Mouse (Mus musculus) thymus, adult 2 months (tissue): ENCODE measurements around the gene Usp12. TPM values are rescaled to one million over a fixed set of nuclear protein-coding genes. Genes with fewer than 3 reads are reported as not detected.
A peak's percentile ranks its signal among the peaks of the same experiment; 100 is the strongest.

Source experiments
- DNase-seq: peaks from one replicate; pipeline ENCODE4 v3.0.0; 2021
- H3K27ac ChIP-seq: fragments of 200-500 bp; 2 replicates; pipeline ENCODE4 v1.5.1; 2012; ENCODE audit warnings: low read length, control low read depth; ENCODE audit not compliant: control insufficient read depth, insufficient read depth
- H3K27me3 ChIP-seq: fragments of 200-500 bp; 2 replicates; pipeline ENCODE4 v1.6.1; 2012; ENCODE audit warnings: mild to moderate bottlenecking, low read length, moderate library complexity, mixed read lengths; ENCODE audit not compliant: control insufficient read depth, insufficient read depth
- H3K36me3 ChIP-seq: fragments of 200-500 bp; 2 replicates; pipeline ENCODE4 v1.6.1; 2012; ENCODE audit warnings: mild to moderate bottlenecking, low read length, moderate library complexity; ENCODE audit not compliant: control insufficient read depth, insufficient read depth
- H3K4me1 ChIP-seq: fragments of 200-500 bp; replicated peaks from 2 replicates; pipeline ENCODE4 v1.6.1; 2012; ENCODE audit warnings: low read length; ENCODE audit not compliant: control insufficient read depth, insufficient read depth
- H3K4me3 ChIP-seq: fragments of 200-500 bp; 2 replicates; pipeline ENCODE4 v1.5.1; 2012; ENCODE audit warnings: mild to moderate bottlenecking, low read length, control low read depth, moderate library complexity; ENCODE audit not compliant: control insufficient read depth, insufficient read depth
- CTCF ChIP-seq: fragments of 200-500 bp; IDR thresholded peaks from 2 replicates; pipeline ENCODE4 v1.5.1; 2012; ENCODE audit warnings: mild to moderate bottlenecking, control low read depth, low read length, moderate library complexity, borderline replicate concordance; ENCODE audit not compliant: control insufficient read depth, poor library complexity, insufficient read depth; ENCODE audit errors: extremely low read depth
- POLR2A ChIP-seq: fragments of 200-500 bp; IDR thresholded peaks from 2 replicates; pipeline ENCODE4 v1.6.1; 2012; ENCODE audit warnings: mild to moderate bottlenecking, low read length, control low read depth, moderate library complexity; ENCODE audit not compliant: control insufficient read depth, poor library complexity, insufficient read depth; ENCODE audit errors: extremely low read depth
- WGBS: fragments of 180-500 bp; shearing (Covaris S2); methylation state at CpG from one replicate; pipeline ENCODE4 v1.1.7; 2018; 5-methylcytosine and 5-hydroxymethylcytosine counted together
- polyA plus RNA-seq: library from polyadenylated mRNA; depleted of rRNA; stranded (reverse); fragments of >200 nt; gene quantifications from 2 replicates; pipeline ENCODE4 v1.2.3, GENCODE M21; 2012

Gene Usp12
- polyA plus RNA-seq, 1 experiment: 13.1 TPM

GRCm38 (mm10) chr5:146793630-146794083 is 1.1 kb downstream of the Usp12 start:
- no peaks in the 10 kb centered on the region for H3K27me3 ChIP-seq

GRCm38 (mm10) chr5:146792140-146792791 is 2.5 kb downstream of the Usp12 start:
- H3K4me1 ChIP-seq: peaks cover 20% of the 10 kb centered on the region
- no peak for DNase-seq
- H3K27me3 ChIP-seq: no peaks in the 10 kb centered on the region
- no peak overlapping the region for H3K27ac ChIP-seq
- H3K4me3 ChIP-seq: no peak overlapping the region
- TF ChIP-seq POLR2A (no peak), CTCF (no peak)
- 76% methylated on average over 7 of the region's 7 CpGs for WGBS
- no peaks in the 10 kb centered on the region for H3K36me3 ChIP-seq

More at GRCm38 (mm10) chr5:146793630-146794083, 1.1 kb downstream of the Usp12 start:
- Histone ChIP-seq H3K27ac (peak overlapping the region; percentile 4; the same call in 1 of the 2 replicates), H3K4me3 (peak overlapping the region; percentile 91), H3K4me1 (peaks cover 20% of the 10 kb centered on the region), H3K36me3 (no peaks in the 10 kb centered on the region)
- WGBS: under 1% methylated on average over 18 of the region's 18 CpGs
- TF ChIP-seq POLR2A: no peak
- no peak for TF ChIP-seq CTCF
- no peak for DNase-seq

GRCm38 (mm10) chr5:146790944-146791343 is 3.9 kb downstream of the Usp12 start:
- Histone ChIP-seq H3K27ac (no peak overlapping the region), H3K36me3 (no peaks in the 10 kb centered on the region), H3K4me3 (no peak overlapping the region), H3K27me3 (no peaks in the 10 kb centered on the region), H3K4me1 (peaks cover 20% of the 10 kb centered on the region)
- no peak for DNase-seq
- WGBS: 81% methylated on average over 8 of the region's 8 CpGs
- TF ChIP-seq CTCF (no peak), POLR2A (no peak)

DNA sequence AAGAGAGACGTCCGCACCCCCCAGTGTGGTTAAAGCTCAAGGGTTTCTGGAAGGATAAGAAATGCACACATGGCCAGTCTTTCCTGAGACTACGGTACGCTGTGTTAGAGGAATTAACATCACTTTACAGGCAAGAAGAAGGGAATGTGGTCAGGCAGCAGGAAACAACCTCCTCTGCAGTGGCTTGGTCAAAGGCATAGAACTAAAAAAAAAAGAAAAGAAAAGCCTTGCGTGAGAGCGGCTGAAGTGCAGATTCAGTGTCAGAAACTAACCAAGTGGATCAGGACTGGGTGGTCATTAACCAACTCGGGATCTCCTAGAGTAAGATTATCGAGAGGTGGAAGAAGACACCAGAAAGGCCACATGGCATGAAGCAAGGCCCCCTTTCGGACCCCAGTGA is 5.4 kb downstream of the Usp12 start:
- TF ChIP-seq CTCF (no peak), POLR2A (no peak)
- H3K27me3 ChIP-seq: no peaks in the 10 kb centered on the region
- DNase-seq: no peak
- no peak overlapping the region for H3K4me3 ChIP-seq
- H3K36me3 ChIP-seq: no peaks in the 10 kb centered on the region
- H3K4me1 ChIP-seq: peaks cover 19% of the 10 kb centered on the region
- 32% methylated on average over 9 of the region's 9 CpGs for WGBS
- no peak overlapping the region for H3K27ac ChIP-seq

GRCm38 (mm10) chr5:146786123-146786522 is 8.7 kb downstream of the Usp12 start:
- 84% methylated on average over 8 of the region's 8 CpGs for WGBS
- no peak for TF ChIP-seq POLR2A
- no peak for TF ChIP-seq CTCF
- Histone ChIP-seq H3K36me3 (no peaks in the 10 kb centered on the region), H3K4me1 (peaks cover 28% of the 10 kb centered on the region), H3K27me3 (no peaks in the 10 kb centered on the region), H3K4me3 (no peak overlapping the region), H3K27ac (no peak overlapping the region)
- no peak for DNase-seq

GRCm38 (mm10) chr5:146783891-146784290 is 10.9 kb downstream of the Usp12 start:
- whole genome bisulfite sequencing: 84% methylated on average over 10 of the region's 10 CpGs
- peak overlapping the region; percentile 71; the same call in 1 of the 2 replicates for H3K27ac ChIP-seq
- no peak for TF ChIP-seq CTCF
- TF ChIP-seq POLR2A: no peak

DNA sequence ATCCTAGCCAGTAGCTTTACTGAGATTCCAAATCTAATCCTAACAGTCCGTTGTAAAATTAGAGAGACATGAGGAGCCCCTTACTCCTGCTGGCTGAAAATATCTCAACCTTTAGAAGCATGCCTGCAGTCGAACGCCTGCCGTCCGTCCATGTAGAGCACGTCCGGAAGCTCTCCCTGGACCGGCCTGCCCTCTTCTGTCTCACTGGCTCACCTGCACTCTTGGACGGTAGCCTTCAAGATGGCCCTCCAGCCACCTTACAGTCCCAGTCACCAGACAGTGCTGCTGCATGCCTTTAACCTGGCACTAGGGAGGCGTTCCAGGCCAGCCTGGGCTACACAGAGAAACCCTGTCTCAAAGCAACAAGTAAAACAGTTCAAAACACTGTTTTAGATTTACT is 11.5 kb downstream of the Usp12 start:
- DNase-seq: no peak
- WGBS: 96% methylated on average over 10 of the region's 10 CpGs
- Histone ChIP-seq H3K36me3 (no peaks in the 10 kb centered on the region), H3K4me1 (peaks cover 31% of the 10 kb centered on the region), H3K27ac (peak overlapping the region; percentile 71; the same call in 1 of the 2 replicates), H3K27me3 (no peaks in the 10 kb centered on the region), H3K4me3 (no peak overlapping the region)
- TF ChIP-seq POLR2A (no peak), CTCF (no peak)

More at GRCm38 (mm10) chr5:146783891-146784290, 10.9 kb downstream of the Usp12 start:
- no peak for DNase-seq
- Histone ChIP-seq H3K4me3 (no peak overlapping the region), H3K4me1 (peaks cover 31% of the 10 kb centered on the region), H3K36me3 (no peaks in the 10 kb centered on the region), H3K27me3 (no peaks in the 10 kb centered on the region)
